Mouse (Mus musculus) neutrophil, adult 59 days (primary cell): ENCODE measurements around the gene Bche. TPM values are rescaled to one million over a fixed set of nuclear protein-coding genes. Genes with fewer than 3 reads are reported as not detected.

Source experiments
- total RNA-seq, 2 experiments: library from RNA; stranded (reverse); gene quantifications; 1 replicate in 1 of 2; 2 replicates in 1 of 2; pipeline ENCODE4 v1.2.4; 2023

Gene Bche
- total RNA-seq, result not detected

DNA sequence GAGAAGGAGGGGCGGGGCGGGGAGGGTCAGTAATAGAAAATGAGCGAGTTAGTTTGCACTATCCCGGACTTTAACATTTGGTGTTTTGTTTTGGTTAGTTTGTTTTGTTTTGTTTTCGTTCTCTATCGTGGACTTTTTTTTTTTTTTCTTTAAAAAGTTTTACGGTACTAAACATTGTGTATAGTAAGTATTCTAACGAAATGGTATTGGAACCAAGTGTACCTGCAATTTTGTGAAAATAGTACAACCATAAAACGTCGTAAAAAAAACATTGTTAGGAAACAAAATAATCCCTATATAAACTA, at the start of gene Bche:
Bche (minus strand) TSS at position 6 of the 305 bp plus-strand sequence.

